Mouse (Mus musculus): ENCODE results near the gene Erlin1. TPM values are rescaled to one million over a fixed set of nuclear protein-coding genes. Genes with fewer than 3 reads are reported as not detected.
A peak's percentile ranks its signal among the peaks of the same experiment; 100 is the strongest.

The Erlin1 gene
- polyA plus RNA-seq, 1 experiment from 2014 or later = 39.3 TPM

DNA sequence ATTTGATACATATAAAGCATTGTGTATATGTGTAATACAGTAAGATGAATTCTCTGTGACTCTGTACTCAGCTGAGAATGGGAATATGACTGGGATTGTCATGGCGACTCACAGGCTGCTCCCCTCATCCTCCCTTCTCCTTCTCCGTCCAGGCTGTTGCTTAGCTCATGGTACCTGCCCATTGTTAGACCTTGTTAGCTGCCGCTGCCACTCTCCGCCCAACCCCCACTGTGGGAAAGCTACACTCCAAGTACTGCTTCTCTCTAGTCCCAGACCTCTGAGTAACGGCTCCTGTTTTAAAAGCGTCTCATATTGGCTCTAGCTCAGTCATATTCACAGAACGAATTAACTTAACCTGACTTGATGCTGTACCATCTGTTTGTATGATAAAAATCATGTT, 49.8 kb downstream of the Erlin1 start:
- ATAC-seq (ENCODE audit: low read depth) = no peak
- 55% methylated on average over 7 of the region's 7 CpGs for WGBS

DNA sequence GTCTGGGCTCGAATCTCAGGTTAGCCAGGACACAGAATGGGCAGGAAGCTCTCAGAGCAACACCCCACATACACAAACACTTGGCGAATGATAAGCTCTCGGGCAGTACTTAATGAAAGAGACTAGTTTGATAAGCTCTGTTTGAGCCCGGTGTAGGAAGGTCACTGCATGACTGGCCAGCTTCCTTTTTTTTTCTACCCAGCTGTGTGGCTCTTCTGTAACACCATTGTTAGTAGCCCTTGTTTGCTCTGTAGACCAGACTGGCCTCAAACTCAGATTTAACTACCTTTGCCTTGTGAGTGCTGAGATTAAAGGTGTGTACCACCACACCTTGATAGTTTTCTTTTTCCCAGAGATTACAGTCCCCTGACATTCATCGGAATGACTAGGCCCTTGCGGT, 55.7 kb downstream of the Erlin1 start:
- Histone ChIP-seq H3K4me2 (ENCODE audit: low read depth, low read length) (no peak overlapping the region), H3K4me3 (ENCODE audit: low read length) (no peak overlapping the region), H3K9me3 (ENCODE audit: control insufficient read depth, low read length) (no peaks in the 10 kb centered on the region), H3K27me3 (ENCODE audit: control insufficient read depth, insufficient read depth, low read depth, low read length) (no peaks in the 10 kb centered on the region), H3K4me1 (replicated peaks; ENCODE audit: control insufficient read depth, insufficient read depth, low read length) (peaks cover 3% of the 10 kb centered on the region), H3K36me3 (ENCODE audit: control insufficient read depth, insufficient read depth, low read length) (no peaks in the 10 kb centered on the region), H3K27ac (ENCODE audit: low read length) (no peak overlapping the region), H3K9ac (ENCODE audit: low read length) (no peak overlapping the region)
- ATAC-seq (ENCODE audit: low read depth) = no peak
- WGBS = 39% methylated on average over 6 of the region's 6 CpGs

More for the DNA sequence above, 49.8 kb downstream of the Erlin1 start:
- Histone ChIP-seq H3K9ac (ENCODE audit: low read length) (no peak overlapping the region), H3K4me1 (replicated peaks; ENCODE audit: control insufficient read depth, insufficient read depth, low read length) (no peaks in the 10 kb centered on the region; the same call in 1 of the 2 replicates), H3K27me3 (ENCODE audit: control insufficient read depth, insufficient read depth, low read depth, low read length) (no peaks in the 10 kb centered on the region), H3K4me3 (ENCODE audit: low read length) (no peak overlapping the region), H3K36me3 (ENCODE audit: control insufficient read depth, insufficient read depth, low read length) (no peaks in the 10 kb centered on the region), H3K9me3 (ENCODE audit: control insufficient read depth, low read length) (no peaks in the 10 kb centered on the region), H3K4me2 (ENCODE audit: low read depth, low read length) (no peak overlapping the region), H3K27ac (ENCODE audit: low read length) (no peak overlapping the region)

DNA sequence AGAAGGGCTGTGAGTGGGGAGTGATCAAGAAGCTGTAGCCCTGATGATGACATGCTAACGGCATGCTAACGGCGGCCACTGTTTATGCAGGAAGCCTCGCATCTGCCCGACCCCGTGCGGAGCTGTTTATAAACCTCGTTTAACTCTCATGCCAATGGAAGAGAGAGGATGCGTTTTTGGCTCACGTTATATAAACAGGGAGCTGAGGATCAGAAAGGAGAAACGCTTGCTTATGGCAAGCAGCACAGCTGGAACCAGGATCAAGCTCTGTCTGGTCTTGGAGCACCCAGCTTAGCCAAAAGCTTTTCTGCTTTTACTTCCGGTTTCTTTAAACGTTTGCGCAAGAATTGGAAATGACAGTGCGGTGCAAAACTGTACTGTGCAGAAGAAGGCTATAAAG, 60.8 kb downstream of the Erlin1 start:
- Histone ChIP-seq H3K4me3 (ENCODE audit: low read length) (no peak overlapping the region), H3K27ac (ENCODE audit: low read length) (peak overlapping the region; percentile 73; the same call in 1 of the 2 replicates), H3K4me2 (ENCODE audit: low read depth, low read length) (peak overlapping the region; percentile 8; the same call in 1 of the 2 replicates), H3K9ac (ENCODE audit: low read length) (no peak overlapping the region), H3K9me3 (ENCODE audit: control insufficient read depth, low read length) (no peaks in the 10 kb centered on the region), H3K27me3 (ENCODE audit: control insufficient read depth, insufficient read depth, low read depth, low read length) (no peaks in the 10 kb centered on the region), H3K36me3 (ENCODE audit: control insufficient read depth, insufficient read depth, low read length) (no peaks in the 10 kb centered on the region), H3K4me1 (replicated peaks; ENCODE audit: control insufficient read depth, insufficient read depth, low read length) (peaks cover 6% of the 10 kb centered on the region; the same call in 1 of the 2 replicates)
- peak; percentile 94 for ATAC-seq (ENCODE audit: low read depth)
- WGBS = 33% methylated on average over 15 of the region's 15 CpGs

DNA sequence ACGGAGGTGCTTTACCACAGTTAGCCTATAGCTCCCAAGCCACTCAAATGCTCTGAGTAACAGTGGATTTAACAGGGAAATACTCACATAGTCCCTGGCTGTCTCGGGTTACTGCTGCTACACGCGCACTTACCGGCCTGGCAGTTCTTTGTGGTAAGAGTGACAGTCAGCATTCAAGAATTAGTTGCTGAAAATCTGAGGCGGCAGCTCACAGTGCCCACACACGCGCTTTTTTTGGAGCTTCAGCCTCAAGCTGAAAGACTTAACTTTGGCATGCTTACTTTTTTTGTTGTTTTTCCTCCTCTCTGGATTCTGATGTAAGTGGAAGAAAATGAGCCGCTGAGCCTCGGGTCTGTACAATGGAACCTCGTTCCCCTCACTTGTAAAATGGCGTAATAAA, 62.4 kb downstream of the Erlin1 start:
- no peaks in the 10 kb centered on the region for H3K9me3 ChIP-seq (ENCODE audit: control insufficient read depth, low read length)
- H3K4me3 ChIP-seq (ENCODE audit: low read length) = no peak overlapping the region
- H3K27me3 ChIP-seq (ENCODE audit: control insufficient read depth, insufficient read depth, low read depth, low read length) = no peaks in the 10 kb centered on the region
- no peak for ATAC-seq (ENCODE audit: low read depth)
- no peak overlapping the region for H3K4me2 ChIP-seq (ENCODE audit: low read depth, low read length)
- H3K4me1 ChIP-seq (replicated peaks; ENCODE audit: control insufficient read depth, insufficient read depth, low read length) = peaks cover 6% of the 10 kb centered on the region; the same call in 1 of the 2 replicates
- no peaks in the 10 kb centered on the region for H3K36me3 ChIP-seq (ENCODE audit: control insufficient read depth, insufficient read depth, low read length)
- H3K27ac ChIP-seq (ENCODE audit: low read length) = peak overlapping the region; percentile 13; the same call in 1 of the 2 replicates
- 56% methylated on average over 12 of the region's 12 CpGs for WGBS
- no peak overlapping the region for H3K9ac ChIP-seq (ENCODE audit: low read length)

DNA sequence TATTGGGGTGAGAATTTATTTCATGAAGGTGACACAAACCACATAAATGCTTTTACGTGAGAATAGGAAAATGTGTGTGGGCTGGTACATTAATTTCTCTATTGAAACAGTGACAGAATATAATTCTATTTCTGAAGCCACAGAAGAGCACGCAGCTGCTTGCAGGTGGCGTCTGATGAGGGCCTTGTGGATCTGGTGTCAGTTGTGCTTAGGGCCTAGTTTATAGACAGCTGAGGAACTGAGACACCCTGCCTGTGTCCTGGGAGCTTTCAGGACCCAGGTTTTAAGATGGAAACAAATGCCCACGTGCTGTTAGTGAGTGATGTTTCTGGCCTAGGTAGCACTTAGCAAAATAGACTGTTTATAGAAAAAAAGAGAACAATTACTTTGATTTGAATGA, 64.6 kb downstream of the Erlin1 start:
- H3K9me3 ChIP-seq (ENCODE audit: control insufficient read depth, low read length) = no peaks in the 10 kb centered on the region
- WGBS = 50% methylated on average over 4 of the region's 4 CpGs

DNA sequence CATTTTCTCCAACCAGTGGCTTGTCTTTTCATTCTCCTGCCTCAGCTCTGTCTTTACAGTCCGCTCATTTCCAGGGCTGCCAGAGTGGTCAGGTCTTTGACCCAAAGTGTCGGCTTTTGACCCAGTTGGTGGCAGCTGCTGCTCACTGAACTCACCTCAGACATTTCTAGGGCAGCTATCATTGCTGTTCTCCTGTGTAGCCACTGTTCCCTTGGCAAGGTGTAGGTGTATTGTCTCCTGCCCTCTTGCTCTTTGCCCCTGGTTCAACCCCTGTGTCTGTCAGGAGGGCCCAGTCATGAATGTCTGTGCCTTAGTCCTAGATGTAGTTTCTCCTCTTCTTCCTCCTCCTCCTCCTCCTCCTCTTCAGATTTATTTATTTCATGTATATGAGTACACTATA, 65.3 kb downstream of the Erlin1 start:
- no peak overlapping the region for H3K27ac ChIP-seq (ENCODE audit: low read length)
- no peaks in the 10 kb centered on the region for H3K27me3 ChIP-seq (ENCODE audit: control insufficient read depth, insufficient read depth, low read depth, low read length)
- no peak overlapping the region for H3K9ac ChIP-seq (ENCODE audit: low read length)
- peaks cover 5% of the 10 kb centered on the region; the same call in 1 of the 2 replicates for H3K4me1 ChIP-seq (replicated peaks; ENCODE audit: control insufficient read depth, insufficient read depth, low read length)
- no peak overlapping the region for H3K4me2 ChIP-seq (ENCODE audit: low read depth, low read length)
- ATAC-seq (ENCODE audit: low read depth) = no peak
- H3K9me3 ChIP-seq (ENCODE audit: control insufficient read depth, low read length) = no peaks in the 10 kb centered on the region
- H3K4me3 ChIP-seq (ENCODE audit: low read length) = no peak overlapping the region
- 95% methylated on average over 2 of the region's 2 CpGs for WGBS
- no peaks in the 10 kb centered on the region for H3K36me3 ChIP-seq (ENCODE audit: control insufficient read depth, insufficient read depth, low read length)

More for the DNA sequence above, 64.6 kb downstream of the Erlin1 start:
- ATAC-seq (ENCODE audit: low read depth) = no peak
- H3K4me3 ChIP-seq (ENCODE audit: low read length) = no peak overlapping the region
- H3K4me1 ChIP-seq (replicated peaks; ENCODE audit: control insufficient read depth, insufficient read depth, low read length) = peaks cover 6% of the 10 kb centered on the region; the same call in 1 of the 2 replicates
- H3K27ac ChIP-seq (ENCODE audit: low read length) = no peak overlapping the region
- no peak overlapping the region for H3K4me2 ChIP-seq (ENCODE audit: low read depth, low read length)
- no peaks in the 10 kb centered on the region for H3K27me3 ChIP-seq (ENCODE audit: control insufficient read depth, insufficient read depth, low read depth, low read length)
- H3K36me3 ChIP-seq (ENCODE audit: control insufficient read depth, insufficient read depth, low read length) = no peaks in the 10 kb centered on the region
- H3K9ac ChIP-seq (ENCODE audit: low read length) = no peak overlapping the region

DNA sequence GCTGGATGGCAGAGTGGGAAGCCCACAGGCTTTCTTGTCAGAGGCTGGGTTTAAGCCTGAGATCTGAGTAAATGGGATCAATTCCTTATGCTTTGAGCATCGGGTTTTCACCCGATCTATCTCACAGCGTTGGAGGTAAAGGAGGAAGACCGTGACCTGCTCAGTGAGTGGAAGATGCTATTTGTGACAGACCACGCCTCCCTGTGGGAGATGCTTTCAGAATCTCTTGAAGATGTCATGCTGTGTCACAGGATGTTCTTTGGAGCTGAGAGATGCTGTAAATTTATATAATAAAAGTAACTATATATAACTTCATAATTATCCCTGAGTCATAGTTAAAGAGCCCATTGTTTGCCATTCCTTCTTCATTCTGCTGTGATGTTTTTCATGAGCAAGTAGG, 68.9 kb downstream of the Erlin1 start:
- Histone ChIP-seq H3K4me2 (ENCODE audit: low read depth, low read length) (no peak overlapping the region), H3K4me3 (ENCODE audit: low read length) (no peak overlapping the region), H3K27me3 (ENCODE audit: control insufficient read depth, insufficient read depth, low read depth, low read length) (no peaks in the 10 kb centered on the region), H3K27ac (ENCODE audit: low read length) (no peak overlapping the region), H3K9ac (ENCODE audit: low read length) (no peak overlapping the region), H3K36me3 (ENCODE audit: control insufficient read depth, insufficient read depth, low read length) (no peaks in the 10 kb centered on the region), H3K4me1 (replicated peaks; ENCODE audit: control insufficient read depth, insufficient read depth, low read length) (no peaks in the 10 kb centered on the region), H3K9me3 (ENCODE audit: control insufficient read depth, low read length) (no peaks in the 10 kb centered on the region)
- no peak for ATAC-seq (ENCODE audit: low read depth)
- WGBS = 70% methylated on average over 5 of the region's 5 CpGs

DNA sequence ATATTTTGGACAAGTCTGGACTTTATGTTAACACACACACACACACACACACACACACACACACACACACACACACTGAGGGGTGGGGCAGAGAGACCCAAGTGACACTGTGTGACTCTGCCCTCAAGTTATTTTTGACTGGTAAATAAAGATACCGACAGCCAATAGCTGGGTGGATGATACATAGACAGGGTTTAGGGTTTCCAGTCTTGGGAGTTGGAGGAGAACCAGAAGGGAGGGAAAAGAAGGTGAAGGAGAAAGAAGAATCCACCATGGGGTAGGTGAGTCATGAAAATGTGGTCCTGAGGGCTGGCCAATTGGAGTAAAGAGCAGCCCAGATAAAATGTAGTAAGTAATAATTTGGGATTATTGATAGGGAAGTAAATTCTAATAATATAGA, 69.5 kb downstream of the Erlin1 start:
- H3K9me3 ChIP-seq (ENCODE audit: control insufficient read depth, low read length) = no peaks in the 10 kb centered on the region
- no peak overlapping the region for H3K27ac ChIP-seq (ENCODE audit: low read length)
- WGBS = 67% methylated on average over 1 of the region's 1 CpGs
- H3K9ac ChIP-seq (ENCODE audit: low read length) = no peak overlapping the region
- H3K27me3 ChIP-seq (ENCODE audit: control insufficient read depth, insufficient read depth, low read depth, low read length) = no peaks in the 10 kb centered on the region
- no peaks in the 10 kb centered on the region for H3K4me1 ChIP-seq (replicated peaks; ENCODE audit: control insufficient read depth, insufficient read depth, low read length)
- no peak for ATAC-seq (ENCODE audit: low read depth)
- H3K4me3 ChIP-seq (ENCODE audit: low read length) = no peak overlapping the region
- no peaks in the 10 kb centered on the region for H3K36me3 ChIP-seq (ENCODE audit: control insufficient read depth, insufficient read depth, low read length)
- H3K4me2 ChIP-seq (ENCODE audit: low read depth, low read length) = no peak overlapping the region

DNA sequence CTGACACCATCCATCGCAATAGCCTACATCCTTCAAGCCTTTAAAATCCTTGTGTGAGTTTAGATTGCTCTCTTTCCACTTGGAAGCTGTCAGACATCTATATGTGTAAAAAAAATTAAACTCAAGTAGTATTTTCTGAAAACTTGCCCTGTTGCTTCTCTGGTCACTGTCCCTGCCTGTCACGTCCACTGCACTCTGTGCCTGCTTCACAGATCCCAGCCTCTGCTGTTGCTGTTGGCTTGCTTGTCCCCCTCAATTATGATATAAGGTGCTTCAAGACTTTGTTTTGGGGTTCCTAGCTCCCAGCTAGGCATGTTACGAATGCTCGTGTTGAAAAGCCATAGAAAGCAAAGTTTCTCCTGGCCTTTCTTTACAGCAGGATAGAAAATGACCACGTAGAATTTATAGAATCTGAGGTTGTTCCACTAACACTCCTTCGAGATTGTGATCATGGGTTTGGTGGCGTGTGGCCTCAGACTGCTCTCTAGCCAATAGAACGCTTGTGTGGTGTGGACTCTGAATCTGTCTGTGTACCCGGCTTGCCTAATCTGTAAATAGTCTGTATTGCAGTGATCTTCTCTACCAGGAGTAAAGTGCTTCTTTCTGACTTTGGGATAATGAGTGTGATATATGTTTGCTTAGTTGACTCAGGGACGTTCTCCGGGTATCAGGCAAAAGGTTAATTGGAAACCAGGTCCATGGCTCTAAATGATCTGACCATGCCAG, 70.6 kb downstream of the Erlin1 start:
- no peak overlapping the region for H3K4me3 ChIP-seq (ENCODE audit: low read length)
- H3K27ac ChIP-seq (ENCODE audit: low read length) = no peak overlapping the region
- no peaks in the 10 kb centered on the region for H3K27me3 ChIP-seq (ENCODE audit: control insufficient read depth, insufficient read depth, low read depth, low read length)
- H3K4me1 ChIP-seq (replicated peaks; ENCODE audit: control insufficient read depth, insufficient read depth, low read length) = no peaks in the 10 kb centered on the region
- no peak overlapping the region for H3K9ac ChIP-seq (ENCODE audit: low read length)
- H3K9me3 ChIP-seq (ENCODE audit: control insufficient read depth, low read length) = no peaks in the 10 kb centered on the region
- H3K4me2 ChIP-seq (ENCODE audit: low read depth, low read length) = no peak overlapping the region
- H3K36me3 ChIP-seq (ENCODE audit: control insufficient read depth, insufficient read depth, low read length) = no peaks in the 10 kb centered on the region
- ATAC-seq (ENCODE audit: low read depth) = no peak
- 82% methylated on average over 11 of the region's 11 CpGs for WGBS

All from lung, embryonic 16.5 days (tissue).